Mouse (Mus musculus) hindbrain, embryonic 12.5 days (tissue): ENCODE results near the gene Atp1b1. TPM values are rescaled to one million over a fixed set of nuclear protein-coding genes. Genes with fewer than 3 reads are reported as not detected.

Source experiments
- ATAC-seq: fragments of 200-750 bp; cut with Nextera tagmentation; 2 replicates; pipeline ENCODE4 v1.8.0; 2017; ENCODE audit warnings: moderate TSS enrichment; ENCODE audit not compliant: low FRiP score
- H3K27ac ChIP-seq: fragments of 300-500 bp; sonication (generic); 2 replicates; pipeline ENCODE4 v1.5.1; 2016; ENCODE audit warnings: mild to moderate bottlenecking
- H3K27me3 ChIP-seq: fragments of 300-500 bp; sonication (generic); 2 replicates; pipeline ENCODE4 v1.6.1; 2016; ENCODE audit warnings: mild to moderate bottlenecking
- H3K36me3 ChIP-seq: fragments of 300-500 bp; sonication (generic); 2 replicates; pipeline ENCODE4 v1.6.1; 2016; ENCODE audit warnings: mild to moderate bottlenecking
- H3K4me1 ChIP-seq: fragments of 300-500 bp; sonication (generic); 2 replicates; pipeline ENCODE4 v1.6.1; 2016
- H3K4me2 ChIP-seq: fragments of 300-500 bp; sonication (generic); replicated peaks from 2 replicates; pipeline ENCODE4 v1.6.1; 2016; ENCODE audit warnings: mild to moderate bottlenecking
- H3K4me3 ChIP-seq: fragments of 300-500 bp; sonication (generic); 2 replicates; pipeline ENCODE4 v1.5.1; 2016; ENCODE audit warnings: mild to moderate bottlenecking
- H3K9ac ChIP-seq: fragments of 300-500 bp; sonication (generic); 2 replicates; pipeline ENCODE4 v1.6.1; 2016; ENCODE audit warnings: mild to moderate bottlenecking, moderate library complexity
- H3K9me3 ChIP-seq: fragments of 300-500 bp; sonication (generic); replicated peaks from 2 replicates; pipeline ENCODE4 v1.6.1; 2016; ENCODE audit warnings: mild to moderate bottlenecking
- WGBS: fragments of 180-500 bp; shearing (Covaris S2); methylation state at CpG from one replicate; pipeline ENCODE4 v1.1.7; 2016; 5-methylcytosine and 5-hydroxymethylcytosine counted together
- polyA plus RNA-seq: library from polyadenylated mRNA; unstranded; fragments of >200 nt; fragmentation: Nextera tagmentation; extraction: Ambion mirVana; gene quantifications from 2 replicates; pipeline ENCODE4 v1.2.1, GENCODE M21; 2016

Atp1b1 gene
- polyA plus RNA-seq = 57.6 and 61.7 TPM in 2 replicates

GRCm38 (mm10) chr1:164458245-164458613, at the start of gene Atp1b1:
Gene Atp1b1 (minus strand): TSS chr1:164458355.
- ATAC-seq = peak; percentile 96
- peak within 1 kb of the TSS; percentile 77 for H3K4me2 ChIP-seq
- peaks cover 14% of the 10 kb centered on the region for H3K27me3 ChIP-seq
- H3K27ac ChIP-seq = peak within 1 kb of the TSS; percentile 92
- peaks cover 42% of the 10 kb centered on the region for H3K4me1 ChIP-seq
- H3K9ac ChIP-seq = peak within 1 kb of the TSS; percentile 86
- WGBS = under 1% methylated on average over 24 of the region's 35 CpGs
- no peaks in the 10 kb centered on the region for H3K9me3 ChIP-seq
- H3K36me3 ChIP-seq = peaks cover 5% of the 10 kb centered on the region
- peak within 1 kb of the TSS; percentile 68 for H3K4me3 ChIP-seq

DNA sequence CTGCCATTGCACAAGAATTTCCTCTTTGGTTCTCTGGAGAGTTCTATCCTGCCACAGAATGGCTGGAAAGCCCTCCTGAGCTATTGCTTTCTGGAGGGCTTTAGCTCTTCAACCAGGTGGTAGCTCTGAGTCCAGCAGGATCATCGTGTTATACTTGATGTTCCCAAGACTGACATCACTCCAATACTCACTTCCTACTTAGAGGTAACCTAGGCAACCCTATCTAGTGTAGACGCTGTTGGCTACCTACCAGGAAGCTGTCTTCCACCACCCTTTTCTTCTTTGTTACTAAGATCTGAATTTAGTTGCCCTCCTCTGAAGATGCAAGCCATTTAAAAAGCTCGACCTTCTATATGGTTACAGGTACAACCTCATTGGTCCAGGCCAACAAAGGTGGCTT, 46.9 kb upstream of the Atp1b1 start:
- Histone ChIP-seq H3K27ac (no peak overlapping the region), H3K9ac (no peak overlapping the region), H3K4me1 (no peaks in the 10 kb centered on the region), H3K36me3 (no peaks in the 10 kb centered on the region), H3K9me3 (no peaks in the 10 kb centered on the region), H3K4me3 (no peak overlapping the region), H3K27me3 (no peaks in the 10 kb centered on the region), H3K4me2 (no peak overlapping the region)
- 86% methylated on average over 3 of the region's 3 CpGs for WGBS
- no peak for ATAC-seq

DNA sequence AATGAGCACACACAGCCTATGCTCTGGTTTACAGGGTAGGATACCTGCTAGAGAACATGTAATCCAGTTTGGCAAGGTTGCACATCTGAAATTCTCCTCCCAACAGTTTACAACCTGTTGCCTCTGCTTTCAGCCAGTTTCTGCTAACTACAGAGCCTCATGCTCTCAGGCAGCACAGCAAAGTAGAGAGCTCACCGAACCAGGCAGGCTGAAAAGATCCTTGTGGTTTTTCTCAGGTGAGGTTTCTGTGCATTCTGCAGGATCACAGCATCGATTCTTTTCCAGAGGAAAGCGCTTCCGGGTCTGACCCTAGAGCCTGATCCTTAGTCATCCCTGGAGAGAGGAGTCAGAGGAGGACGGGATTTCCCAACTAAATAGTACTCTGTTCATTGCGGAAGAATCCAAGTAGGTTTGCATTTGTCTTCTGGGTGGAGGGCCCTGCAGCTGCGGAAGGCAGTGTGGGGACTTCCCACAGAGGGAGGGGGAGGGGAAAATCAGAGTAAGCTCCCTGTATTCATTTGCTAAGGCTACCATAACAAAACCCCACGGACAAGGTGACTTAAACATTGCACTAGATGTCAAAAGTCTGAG, 45.1 kb upstream of the Atp1b1 start:
- H3K27me3 ChIP-seq = no peaks in the 10 kb centered on the region
- H3K9me3 ChIP-seq = no peaks in the 10 kb centered on the region
- H3K9ac ChIP-seq = no peak overlapping the region
- 47% methylated on average over 8 of the region's 8 CpGs for WGBS
- no peak for ATAC-seq
- H3K4me3 ChIP-seq = no peak overlapping the region
- no peak overlapping the region for H3K4me2 ChIP-seq
- H3K4me1 ChIP-seq = no peaks in the 10 kb centered on the region
- no peaks in the 10 kb centered on the region for H3K36me3 ChIP-seq
- H3K27ac ChIP-seq = no peak overlapping the region

DNA sequence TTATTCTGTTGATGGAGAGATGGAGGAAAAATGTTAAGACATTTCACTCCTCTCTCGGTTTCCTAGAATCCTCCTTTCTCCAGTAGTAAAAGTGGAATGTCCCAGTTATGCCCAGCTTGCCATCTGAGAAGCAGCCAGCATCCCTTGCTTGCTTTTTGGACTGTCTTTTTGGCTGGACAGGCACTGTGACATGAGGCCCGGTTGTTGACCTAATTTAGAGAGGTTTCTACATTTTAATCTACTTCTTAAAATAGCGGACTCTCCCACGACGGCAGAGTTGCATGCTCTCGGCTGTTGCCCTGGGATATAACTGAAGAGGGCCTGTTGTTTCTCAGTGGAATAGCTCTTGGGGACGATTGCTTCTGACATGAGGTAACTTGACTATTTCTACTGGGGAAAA, 44.1 kb upstream of the Atp1b1 start:
- H3K27me3 ChIP-seq = no peaks in the 10 kb centered on the region
- ATAC-seq = no peak
- H3K9ac ChIP-seq = no peak overlapping the region
- H3K36me3 ChIP-seq = no peaks in the 10 kb centered on the region
- no peaks in the 10 kb centered on the region for H3K4me1 ChIP-seq
- no peak overlapping the region for H3K4me3 ChIP-seq
- 82% methylated on average over 7 of the region's 7 CpGs for WGBS
- H3K27ac ChIP-seq = no peak overlapping the region
- H3K9me3 ChIP-seq = no peaks in the 10 kb centered on the region
- H3K4me2 ChIP-seq = no peak overlapping the region

DNA sequence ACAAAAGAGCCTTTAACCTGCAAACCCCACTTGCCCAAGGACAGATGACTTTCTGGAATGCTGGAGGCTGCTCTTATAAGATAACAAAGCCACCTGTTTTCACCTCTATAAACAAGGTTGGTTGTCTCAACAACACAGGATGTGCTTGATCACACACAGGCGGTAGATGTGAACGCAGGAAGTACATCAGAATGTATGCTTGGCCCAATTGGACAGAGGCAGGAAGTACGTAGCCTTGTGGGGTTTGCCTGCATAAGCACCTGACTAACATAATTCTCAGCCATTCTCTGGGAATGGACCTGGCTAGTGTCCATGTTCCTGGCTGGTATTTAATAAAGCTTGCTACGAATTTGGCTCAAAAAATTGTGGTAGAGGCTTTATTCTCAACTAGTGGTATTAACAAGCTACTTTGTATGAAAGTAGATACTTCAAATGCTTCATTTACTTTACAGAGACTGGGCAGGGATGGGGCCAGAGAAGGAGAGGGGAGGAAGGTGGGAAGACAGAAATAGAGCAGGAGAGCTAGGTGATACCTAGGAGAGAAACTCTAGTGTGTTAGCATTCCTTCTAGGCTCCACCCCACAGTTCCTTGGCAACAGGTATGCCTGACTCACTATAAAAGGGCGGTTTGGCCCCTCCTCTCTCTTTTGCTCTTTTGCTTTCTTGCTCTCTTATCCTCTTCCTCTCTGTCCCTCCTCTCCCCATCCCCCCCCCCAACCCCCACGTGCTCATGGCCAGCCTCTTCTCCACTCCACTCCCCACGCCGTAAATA, 36.8 kb upstream of the Atp1b1 start:
- Histone ChIP-seq H3K9ac (no peak overlapping the region), H3K27me3 (no peaks in the 10 kb centered on the region), H3K4me2 (no peak overlapping the region), H3K4me1 (no peaks in the 10 kb centered on the region), H3K27ac (no peak overlapping the region), H3K9me3 (no peaks in the 10 kb centered on the region), H3K36me3 (no peaks in the 10 kb centered on the region), H3K4me3 (no peak overlapping the region)
- no peak for ATAC-seq
- WGBS = 68% methylated on average over 8 of the region's 8 CpGs

GRCm38 (mm10) chr1:164494215-164494614, 36.1 kb upstream of the Atp1b1 start:
- no peak overlapping the region for H3K4me2 ChIP-seq

GRCm38 (mm10) chr1:164493042-164493705, 35.0 kb upstream of the Atp1b1 start:
- Histone ChIP-seq H3K27ac (no peak overlapping the region), H3K27me3 (no peaks in the 10 kb centered on the region), H3K36me3 (no peaks in the 10 kb centered on the region), H3K9me3 (no peaks in the 10 kb centered on the region), H3K4me1 (no peaks in the 10 kb centered on the region), H3K9ac (no peak overlapping the region), H3K4me2 (no peak overlapping the region), H3K4me3 (no peak overlapping the region)
- ATAC-seq = no peak
- 81% methylated on average over 8 of the region's 8 CpGs for WGBS

More at GRCm38 (mm10) chr1:164494215-164494614, 36.1 kb upstream of the Atp1b1 start:
- Histone ChIP-seq H3K27ac (no peak overlapping the region), H3K4me1 (no peaks in the 10 kb centered on the region), H3K27me3 (no peaks in the 10 kb centered on the region), H3K9ac (no peak overlapping the region), H3K36me3 (no peaks in the 10 kb centered on the region), H3K9me3 (no peaks in the 10 kb centered on the region), H3K4me3 (no peak overlapping the region)
- no peak for ATAC-seq
- 58% methylated on average over 4 of the region's 4 CpGs for WGBS

DNA sequence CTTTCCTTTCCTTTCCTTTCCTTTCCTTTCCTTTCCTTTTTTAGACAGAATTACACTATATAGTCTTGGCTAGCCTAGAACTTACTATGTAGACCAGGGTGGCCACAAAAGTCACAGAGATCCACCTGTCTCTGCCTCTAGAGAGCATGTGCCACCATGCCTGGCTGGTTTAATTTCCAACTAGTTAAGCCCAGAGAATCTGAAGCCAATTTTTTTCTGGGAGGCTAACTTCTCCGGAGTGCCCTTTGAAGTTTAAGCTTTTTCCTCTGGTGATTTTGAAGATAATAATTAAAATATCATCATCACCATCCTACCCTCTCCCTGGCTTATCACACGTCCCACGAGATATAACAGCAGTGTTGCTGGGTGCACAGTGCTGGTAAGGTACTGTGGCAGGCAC, 34.3 kb upstream of the Atp1b1 start:
- no peak overlapping the region for H3K4me3 ChIP-seq
- WGBS = 87% methylated on average over 3 of the region's 3 CpGs
- H3K27me3 ChIP-seq = no peaks in the 10 kb centered on the region
- H3K36me3 ChIP-seq = no peaks in the 10 kb centered on the region
- H3K9ac ChIP-seq = no peak overlapping the region
- H3K9me3 ChIP-seq = no peaks in the 10 kb centered on the region
- H3K4me2 ChIP-seq = no peak overlapping the region
- no peak for ATAC-seq
- H3K27ac ChIP-seq = no peak overlapping the region
- no peaks in the 10 kb centered on the region for H3K4me1 ChIP-seq

- Histone ChIP-seq H3K9me3 (no peaks in the 10 kb centered on the region), H3K27me3 (no peaks in the 10 kb centered on the region), H3K27ac (no peak overlapping the region), H3K4me3 (no peak overlapping the region), H3K9ac (no peak overlapping the region), H3K4me1 (no peaks in the 10 kb centered on the region), H3K36me3 (no peaks in the 10 kb centered on the region), H3K4me2 (no peak overlapping the region)
- 84% methylated on average over 3 of the region's 3 CpGs for WGBS
- ATAC-seq = no peak
Measured at GRCm38 (mm10) chr1:164489961-164490594, 31.9 kb upstream of the Atp1b1 start.

GRCm38 (mm10) chr1:164483728-164484127, 25.6 kb upstream of the Atp1b1 start:
- Histone ChIP-seq H3K9ac (no peak overlapping the region), H3K9me3 (no peaks in the 10 kb centered on the region), H3K4me2 (no peak overlapping the region), H3K4me3 (no peak overlapping the region), H3K27me3 (no peaks in the 10 kb centered on the region), H3K36me3 (no peaks in the 10 kb centered on the region), H3K27ac (no peak overlapping the region), H3K4me1 (no peaks in the 10 kb centered on the region)
- no peak for ATAC-seq

GRCm38 (mm10) chr1:164482833-164483232, 24.7 kb upstream of the Atp1b1 start:
- no peak for ATAC-seq
- no peak overlapping the region for H3K27ac ChIP-seq
- H3K4me1 ChIP-seq = no peaks in the 10 kb centered on the region
- H3K36me3 ChIP-seq = no peaks in the 10 kb centered on the region
- H3K9ac ChIP-seq = no peak overlapping the region
- no peaks in the 10 kb centered on the region for H3K27me3 ChIP-seq
- H3K9me3 ChIP-seq = no peaks in the 10 kb centered on the region
- no peak overlapping the region for H3K4me2 ChIP-seq
- WGBS = 78% methylated on average over 3 of the region's 3 CpGs
- H3K4me3 ChIP-seq = no peak overlapping the region

DNA sequence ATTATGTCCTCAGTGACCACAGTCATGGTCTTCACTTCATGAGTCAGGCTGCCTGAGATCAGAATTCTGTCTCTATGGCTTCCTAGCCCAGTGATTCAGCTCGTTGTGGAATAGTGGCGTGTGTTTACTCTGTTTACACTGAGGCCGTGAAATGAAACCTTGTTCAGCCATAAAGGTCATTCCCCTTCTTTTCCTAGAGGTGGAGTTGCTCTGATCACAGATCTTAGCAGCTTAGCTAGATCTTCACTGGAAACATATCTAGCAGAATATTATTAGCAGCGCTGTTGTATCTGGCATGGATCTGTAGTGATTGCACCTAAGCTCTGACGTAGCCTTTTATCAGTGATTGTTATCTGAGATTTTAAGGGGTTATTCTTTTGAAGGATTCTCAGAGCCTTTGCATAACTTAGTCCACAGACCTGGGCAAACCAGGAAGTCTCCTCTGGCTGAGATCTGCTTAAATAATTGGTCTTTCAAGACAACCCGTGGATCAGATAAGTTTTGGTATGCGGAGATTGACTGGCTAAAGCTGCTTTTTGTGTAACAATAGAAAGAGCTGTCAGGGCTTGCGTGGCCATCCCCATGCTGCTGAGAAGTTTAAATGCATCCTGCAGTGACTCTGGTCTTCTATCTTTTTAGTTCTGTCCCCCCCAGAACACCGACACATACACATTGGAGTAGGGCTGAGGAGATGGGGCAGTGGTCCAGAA, 23.6 kb upstream of the Atp1b1 start:
- no peaks in the 10 kb centered on the region for H3K9me3 ChIP-seq
- H3K9ac ChIP-seq = no peak overlapping the region
- no peak overlapping the region for H3K4me2 ChIP-seq
- H3K27me3 ChIP-seq = no peaks in the 10 kb centered on the region
- H3K4me3 ChIP-seq = no peak overlapping the region
- ATAC-seq = no peak
- no peak overlapping the region for H3K27ac ChIP-seq
- H3K4me1 ChIP-seq = no peaks in the 10 kb centered on the region
- H3K36me3 ChIP-seq = no peaks in the 10 kb centered on the region
- 57% methylated on average over 9 of the region's 9 CpGs for WGBS
